Mouse (Mus musculus): Measurements from ENCODE around the gene Ddit4. TPM values are rescaled to one million over a fixed set of nuclear protein-coding genes. Genes with fewer than 3 reads are reported as not detected.

Gene Ddit4
- polyA plus RNA-seq, 1 experiment = not detected

DNA sequence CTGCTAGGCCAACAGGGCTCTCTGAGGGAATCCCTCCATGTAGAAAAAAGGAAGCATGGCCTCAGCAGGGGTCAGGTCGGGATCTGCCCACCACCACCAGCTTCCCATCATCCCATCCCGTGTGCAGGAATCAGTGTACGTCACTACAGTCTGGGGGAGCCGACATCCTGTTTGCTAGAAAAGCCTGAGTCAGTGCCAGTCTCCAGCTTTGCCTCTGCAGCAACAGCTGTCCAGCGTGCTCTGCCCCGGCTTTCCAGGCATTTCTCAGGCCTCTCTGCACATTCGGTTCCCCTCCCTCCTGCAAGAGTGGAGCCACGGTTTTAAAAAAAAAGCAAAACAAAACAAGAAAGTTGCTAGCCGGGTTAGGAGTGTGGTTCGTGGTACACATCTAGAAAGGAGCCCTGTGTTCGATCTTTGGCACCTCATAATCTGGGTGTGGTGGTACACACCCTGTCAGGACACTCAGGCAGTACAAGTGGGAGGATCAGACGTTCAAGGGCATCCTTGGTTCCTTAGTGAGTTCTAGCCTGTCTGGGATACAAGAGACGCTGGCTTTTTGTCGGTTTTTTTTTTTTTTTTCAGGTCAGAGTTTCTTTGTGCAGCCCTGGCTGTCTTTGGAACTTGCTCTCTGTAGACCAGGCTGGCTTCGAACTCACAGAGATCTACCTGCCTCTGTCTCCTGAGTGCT is 32.0 kb downstream of the Ddit4 start:
- Histone ChIP-seq H3K4me3 (ENCODE audit: insufficient read depth, low read depth, low read length) (no peak overlapping the region), H3K27ac (ENCODE audit: insufficient read depth, low read depth, low read length) (no peak overlapping the region), H3K4me1 (ENCODE audit: control insufficient read depth, insufficient read depth, low read length) (peaks cover 29% of the 10 kb centered on the region)
- WGBS = 58% methylated on average over 15 of the region's 15 CpGs
- TF ChIP-seq CTCF (IDR thresholded peaks at IDR 0.05; ENCODE audit: insufficient read depth, low read depth, low read length) = no peak

DNA sequence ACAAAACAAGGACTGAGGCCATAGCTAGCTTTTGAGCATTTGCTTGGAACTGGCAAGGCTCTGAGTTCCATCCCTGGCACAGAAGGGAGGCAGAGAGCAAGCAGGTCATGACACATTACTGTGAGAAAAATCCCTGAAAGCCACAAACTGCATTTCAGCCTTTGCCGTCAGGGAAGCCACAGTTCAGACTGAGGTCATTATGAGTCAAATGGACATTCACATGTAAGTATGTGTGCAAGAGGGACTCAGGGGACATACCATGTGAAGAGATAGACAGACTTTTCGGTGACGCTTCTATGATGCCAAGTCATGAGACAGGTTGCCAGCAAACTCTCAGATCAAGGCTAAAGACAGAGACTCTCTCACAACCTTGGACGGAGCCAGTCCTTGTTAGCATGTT is 33.5 kb downstream of the Ddit4 start:
- 95% methylated on average over 4 of the region's 4 CpGs for WGBS
- TF ChIP-seq POLR2A (IDR thresholded peaks at IDR 0.05; ENCODE audit: insufficient read depth, low read depth, low read length) (no peak), CTCF (IDR thresholded peaks at IDR 0.05; ENCODE audit: insufficient read depth, low read depth, low read length) (no peak)

DNA sequence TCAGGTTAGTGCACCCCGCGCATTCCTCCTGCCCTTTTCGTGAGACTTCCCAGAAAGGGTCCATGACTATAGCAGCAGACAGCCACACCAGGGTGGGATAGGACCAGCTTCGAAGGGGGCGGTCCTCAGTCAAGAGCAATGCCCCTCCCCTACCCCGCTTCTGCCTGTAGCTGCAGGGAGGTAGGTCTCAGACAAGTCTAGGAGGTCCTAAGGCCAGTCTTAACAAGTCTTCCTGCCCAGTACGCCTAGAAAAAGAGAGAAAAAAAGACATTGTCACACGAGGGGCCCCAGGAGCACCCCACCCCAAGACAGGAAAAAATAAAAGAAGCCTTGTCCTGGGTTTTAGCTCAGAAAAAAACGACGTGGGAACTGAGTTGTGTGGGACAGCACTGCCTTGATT is 35.0 kb downstream of the Ddit4 start:
- WGBS = 4% methylated on average over 10 of the region's 10 CpGs
- H3K4me1 ChIP-seq (ENCODE audit: control insufficient read depth, insufficient read depth, low read length) = peaks cover 28% of the 10 kb centered on the region
- H3K27ac ChIP-seq (ENCODE audit: insufficient read depth, low read depth, low read length) = no peak overlapping the region
- peak overlapping the region; percentile 12; the same call in 1 of the 2 replicates for H3K4me3 ChIP-seq (ENCODE audit: insufficient read depth, low read depth, low read length)
- TF ChIP-seq CTCF (IDR thresholded peaks at IDR 0.05; ENCODE audit: insufficient read depth, low read depth, low read length) (no peak), POLR2A (IDR thresholded peaks at IDR 0.05; ENCODE audit: insufficient read depth, low read depth, low read length) (no peak)

More for the DNA sequence above, 33.5 kb downstream of the Ddit4 start:
- peaks cover 29% of the 10 kb centered on the region for H3K4me1 ChIP-seq (ENCODE audit: control insufficient read depth, insufficient read depth, low read length)
- no peak overlapping the region for H3K4me3 ChIP-seq (ENCODE audit: insufficient read depth, low read depth, low read length)
- no peak overlapping the region for H3K27ac ChIP-seq (ENCODE audit: insufficient read depth, low read depth, low read length)

GRCm38 (mm10) chr10:59916159-59916558 is 35.5 kb downstream of the Ddit4 start:
- no peak overlapping the region for H3K4me3 ChIP-seq (ENCODE audit: insufficient read depth, low read depth, low read length)

DNA sequence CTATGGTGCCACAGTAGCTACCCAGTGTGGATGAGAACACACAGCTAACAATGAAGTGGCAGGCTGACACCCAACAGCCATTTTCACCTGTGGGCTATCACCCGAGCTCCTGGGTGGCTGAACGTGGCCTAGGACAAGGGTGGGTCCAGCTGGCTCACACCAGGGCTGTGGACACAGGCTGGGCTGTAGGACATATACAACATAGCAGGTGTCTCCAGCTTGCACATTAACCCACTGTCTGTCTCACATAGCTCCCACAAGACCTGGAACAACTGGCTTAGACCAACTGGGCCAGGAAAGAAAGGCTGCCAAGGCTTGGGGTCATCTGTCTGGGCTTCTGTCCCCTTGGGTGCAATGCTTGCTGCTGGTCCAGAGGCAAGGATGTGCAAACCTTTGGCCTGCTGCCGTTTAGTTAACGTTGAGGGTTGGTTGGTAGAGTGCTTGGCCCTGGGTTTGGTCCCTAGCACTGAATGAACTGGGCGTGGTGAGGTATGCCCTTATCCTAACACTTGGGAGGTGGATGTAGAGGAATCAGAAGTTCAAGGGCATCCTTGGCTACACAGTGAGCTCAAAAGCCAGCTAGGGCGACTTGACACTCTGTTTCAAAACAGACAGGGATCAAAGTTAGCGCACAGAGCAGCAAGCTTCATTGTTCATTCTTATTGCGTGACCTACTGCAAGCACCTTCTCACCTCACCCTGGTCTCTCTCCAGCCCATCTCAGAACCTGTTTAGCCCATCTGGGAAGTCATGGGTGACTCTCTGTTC is 36.3 kb downstream of the Ddit4 start:
- no peak overlapping the region for H3K27ac ChIP-seq (ENCODE audit: insufficient read depth, low read depth, low read length)
- H3K4me3 ChIP-seq (ENCODE audit: insufficient read depth, low read depth, low read length) = no peak overlapping the region
- WGBS = 95% methylated on average over 8 of the region's 8 CpGs
- TF ChIP-seq POLR2A (IDR thresholded peaks at IDR 0.05; ENCODE audit: insufficient read depth, low read depth, low read length) (no peak), CTCF (IDR thresholded peaks at IDR 0.05; ENCODE audit: insufficient read depth, low read depth, low read length) (no peak)
- peaks cover 22% of the 10 kb centered on the region for H3K4me1 ChIP-seq (ENCODE audit: control insufficient read depth, insufficient read depth, low read length)

More at GRCm38 (mm10) chr10:59916159-59916558, 35.5 kb downstream of the Ddit4 start:
- H3K27ac ChIP-seq (ENCODE audit: insufficient read depth, low read depth, low read length) = no peak overlapping the region
- H3K4me1 ChIP-seq (ENCODE audit: control insufficient read depth, insufficient read depth, low read length) = peaks cover 28% of the 10 kb centered on the region
- TF ChIP-seq CTCF (IDR thresholded peaks at IDR 0.05; ENCODE audit: insufficient read depth, low read depth, low read length) (no peak), POLR2A (IDR thresholded peaks at IDR 0.05; ENCODE audit: insufficient read depth, low read depth, low read length) (no peak)
- WGBS = 18% methylated on average over 4 of the region's 4 CpGs

GRCm38 (mm10) chr10:59911561-59912198 is 40.0 kb downstream of the Ddit4 start:
- no peak overlapping the region for H3K27ac ChIP-seq (ENCODE audit: insufficient read depth, low read depth, low read length)
- TF ChIP-seq CTCF (IDR thresholded peaks at IDR 0.05; ENCODE audit: insufficient read depth, low read depth, low read length) = no peak
- no peak for TF ChIP-seq POLR2A (IDR thresholded peaks at IDR 0.05; ENCODE audit: insufficient read depth, low read depth, low read length)
- WGBS = 26% methylated on average over 25 of the region's 25 CpGs
- H3K4me3 ChIP-seq (ENCODE audit: insufficient read depth, low read depth, low read length) = no peak overlapping the region
- peaks cover 34% of the 10 kb centered on the region for H3K4me1 ChIP-seq (ENCODE audit: control insufficient read depth, insufficient read depth, low read length)

- TF ChIP-seq CTCF (IDR thresholded peaks at IDR 0.05; ENCODE audit: insufficient read depth, low read depth, low read length) (no peak), POLR2A (IDR thresholded peaks at IDR 0.05; ENCODE audit: insufficient read depth, low read depth, low read length) (no peak)
Measured at GRCm38 (mm10) chr10:59911091-59911490, 40.5 kb downstream of the Ddit4 start.

GRCm38 (mm10) chr10:59909357-59909847 is 42.2 kb downstream of the Ddit4 start:
- Histone ChIP-seq H3K4me1 (ENCODE audit: control insufficient read depth, insufficient read depth, low read length) (peaks cover 29% of the 10 kb centered on the region), H3K4me3 (ENCODE audit: insufficient read depth, low read depth, low read length) (no peak overlapping the region), H3K27ac (ENCODE audit: insufficient read depth, low read depth, low read length) (no peak overlapping the region)
- WGBS = 17% methylated on average over 14 of the region's 14 CpGs
- no peak for TF ChIP-seq POLR2A (IDR thresholded peaks at IDR 0.05; ENCODE audit: insufficient read depth, low read depth, low read length)
- TF ChIP-seq CTCF (IDR thresholded peaks at IDR 0.05; ENCODE audit: insufficient read depth, low read depth, low read length) = no peak

More at GRCm38 (mm10) chr10:59911091-59911490, 40.5 kb downstream of the Ddit4 start:
- H3K27ac ChIP-seq (ENCODE audit: insufficient read depth, low read depth, low read length) = no peak overlapping the region
- no peak overlapping the region for H3K4me3 ChIP-seq (ENCODE audit: insufficient read depth, low read depth, low read length)
- 56% methylated on average over 6 of the region's 6 CpGs for WGBS
- peaks cover 29% of the 10 kb centered on the region for H3K4me1 ChIP-seq (ENCODE audit: control insufficient read depth, insufficient read depth, low read length)

All from olfactory bulb, adult 2 months (tissue).